In the genomic region with DNA sequence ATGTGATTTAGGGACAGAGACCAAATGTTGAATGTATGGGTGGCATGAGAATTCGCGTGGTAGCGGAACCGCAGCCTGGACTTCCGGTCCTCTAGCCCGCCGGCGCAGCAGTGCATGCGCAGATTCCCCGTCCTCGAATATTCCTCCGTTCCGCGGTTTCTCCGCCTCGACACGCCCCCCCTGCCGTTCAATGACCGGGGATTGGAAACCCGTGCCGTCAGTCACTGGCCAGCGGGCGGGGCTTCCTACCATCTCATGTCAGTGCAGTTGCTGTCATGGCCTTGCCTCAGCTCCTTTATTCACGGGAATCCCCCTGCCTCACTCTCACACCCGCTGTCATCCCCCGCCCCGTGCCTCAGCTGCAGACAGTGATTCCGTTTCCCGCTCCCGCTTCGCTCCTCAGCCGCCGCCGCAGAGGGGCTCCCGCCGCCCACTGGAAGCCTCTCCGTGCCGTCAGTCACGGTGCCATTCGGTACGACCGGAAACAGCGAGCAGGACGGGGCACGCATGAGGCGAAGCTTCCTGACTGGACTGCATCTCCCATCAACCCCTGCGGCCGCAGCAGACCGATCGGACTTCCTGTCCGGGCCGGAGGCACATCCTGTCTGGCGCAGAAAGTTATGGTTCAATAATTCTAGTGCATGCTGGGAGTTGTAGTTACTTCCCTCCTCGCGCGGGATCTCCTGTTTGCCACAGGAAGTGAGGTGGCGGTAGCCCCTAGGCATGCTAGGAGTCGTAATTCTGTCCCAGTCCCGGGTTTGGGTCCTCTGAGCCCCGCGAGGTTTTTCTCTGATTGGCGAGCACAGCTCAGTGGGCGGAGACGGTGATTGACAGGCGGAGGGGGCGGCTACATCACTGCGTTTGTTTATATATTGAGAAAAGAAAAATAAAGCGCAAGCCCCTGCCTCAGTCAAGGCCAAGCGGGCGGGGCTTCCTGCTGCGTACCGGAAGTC, we compare ENCODE assay signal across 8 mouse cellular contexts.
A peak's percentile ranks its signal among the peaks of the same experiment; 100 is the strongest.
DNase-seq lines count a peak whose midpoint lies in the region; ATAC-seq lines count a peak whose summit lies in the region.

No protein-coding gene starts in this region.

- no peaks in the 10 kb centered on the region for H3K27me3 ChIP-seq in heart, embryonic 13.5 days (replicated peaks)
- H3K27me3 ChIP-seq in liver, embryonic 12.5 days (replicated peaks), result no peaks in the 10 kb centered on the region
- H3K27me3 ChIP-seq in stomach, embryonic 15.5 days (replicated peaks), result no peaks in the 10 kb centered on the region

- under 1% methylated on average over 72 of the region's 72 CpGs for WGBS in heart, embryonic 13.5 days
- WGBS in liver, embryonic 12.5 days (ENCODE audit: insufficient replicate concordance), result under 1% methylated on average over 72 of the region's 72 CpGs
- WGBS in stomach, embryonic 15.5 days, result under 1% methylated on average over 72 of the region's 72 CpGs

- H3K9ac ChIP-seq in heart, embryonic 13.5 days, result peak overlapping the region; percentile 85
- peak overlapping the region; percentile 72 for H3K9ac ChIP-seq in liver, embryonic 12.5 days
- H3K9ac ChIP-seq in stomach, embryonic 15.5 days, result peak overlapping the region; percentile 47; the same call in 1 of the 2 replicates

- H3K9me3 ChIP-seq in heart, embryonic 13.5 days, result peaks cover 3% of the 10 kb centered on the region
- peaks cover 8% of the 10 kb centered on the region for H3K9me3 ChIP-seq in liver, embryonic 12.5 days (replicated peaks)
- no peaks in the 10 kb centered on the region for H3K9me3 ChIP-seq in stomach, embryonic 15.5 days

- no peaks in the 10 kb centered on the region for H3K4me1 ChIP-seq in brown adipose tissue, adult 24 weeks (ENCODE audit: control insufficient read depth, insufficient read depth, insufficient read length, low read length)
- 0 out of 2 replicates have a peak, but pooled peaks cover 5% of the 10 kb centered on the region for H3K4me1 ChIP-seq in heart, embryonic 13.5 days
- peaks cover 17% of the 10 kb centered on the region for H3K4me1 ChIP-seq in liver, embryonic 12.5 days
- H3K4me1 ChIP-seq in stomach, embryonic 15.5 days, result peaks cover 4% of the 10 kb centered on the region; the same call in 1 of the 2 replicates

- no peaks in the 10 kb centered on the region for H3K36me3 ChIP-seq in heart, embryonic 13.5 days
- H3K36me3 ChIP-seq in liver, embryonic 12.5 days, result no peaks in the 10 kb centered on the region; the same call in 1 of the 2 replicates
- H3K36me3 ChIP-seq in stomach, embryonic 15.5 days, result no peaks in the 10 kb centered on the region

- peak overlapping the region; percentile 69 for H3K4me2 ChIP-seq in heart, embryonic 13.5 days
- H3K4me2 ChIP-seq in liver, embryonic 12.5 days, result peak overlapping the region; percentile 92
- H3K4me2 ChIP-seq in stomach, embryonic 15.5 days, result peak overlapping the region; percentile 66

- DNase-seq in CD4-positive, CD25-positive, alpha-beta regulatory T cell, adult 2 months (ENCODE audit: low read depth, low spot score), result peak; percentile 98
- peak; percentile 96 for DNase-seq in fat pad, adult 2 months (ENCODE audit: extremely low read depth, low read depth, low spot score)
- DNase-seq in kidney, postnatal 10 days, result peak; percentile 99
- peak; percentile 97 for DNase-seq in natural killer cell, adult 2 months (ENCODE audit: low spot score in 2 of 2)

- peak overlapping the region; percentile 79 for H3K4me3 ChIP-seq in brown adipose tissue, adult 24 weeks (ENCODE audit: insufficient read depth, low read depth, low read length)
- peak overlapping the region; percentile 76 for H3K4me3 ChIP-seq in heart, embryonic 13.5 days
- peak overlapping the region; percentile 69 for H3K4me3 ChIP-seq in liver, embryonic 12.5 days
- H3K4me3 ChIP-seq in stomach, embryonic 15.5 days (replicated peaks), result peak overlapping the region; percentile 76

- peak overlapping the region; percentile 95 for H3K27ac ChIP-seq in brown adipose tissue, adult 24 weeks (replicated peaks; ENCODE audit: low read depth, low read length)
- peak overlapping the region; percentile 98 for H3K27ac ChIP-seq in heart, embryonic 13.5 days (replicated peaks)
- peak overlapping the region; percentile 95 for H3K27ac ChIP-seq in liver, embryonic 12.5 days
- peak overlapping the region; percentile 99 for H3K27ac ChIP-seq in stomach, embryonic 15.5 days

- peak; percentile 88 for ATAC-seq in heart, embryonic 13.5 days (ENCODE audit: extremely low read depth, insufficient number of reproducible peaks, low FRiP score, low TSS enrichment)
- ATAC-seq in liver, embryonic 12.5 days, result peak; percentile 94
- peak; percentile 93 for ATAC-seq in stomach, embryonic 15.5 days (ENCODE audit: insufficient read depth, low FRiP score, low read depth)

Comparison
In these comparisons a context has a peak if more than half of its experiments do, and no peak if none do; other contexts are left out.
1. Peak in every context shown above with its lines: DNase-seq, ATAC-seq, H3K4me3 ChIP-seq and H3K27ac ChIP-seq.